Mouse (Mus musculus) limb, embryonic 13.5 days (tissue): ENCODE measurements around the gene Sgcg. TPM values are rescaled to one million over a fixed set of nuclear protein-coding genes. Genes with fewer than 3 reads are reported as not detected.

Experiments used
- ATAC-seq: fragments of 200-750 bp; cut with Nextera tagmentation; 2 replicates; pipeline ENCODE4 v1.8.0; 2017; ENCODE audit warnings: low read depth, moderate number of reproducible peaks, moderate TSS enrichment; ENCODE audit not compliant: low FRiP score
- H3K27ac ChIP-seq: fragments of 300-500 bp; sonication (generic); 2 replicates; pipeline ENCODE4 v1.5.1; 2015; ENCODE audit warnings: inconsistent platforms, mild to moderate bottlenecking, moderate library complexity
- H3K27me3 ChIP-seq: fragments of 300-500 bp; sonication (generic); 2 replicates; pipeline ENCODE4 v1.6.1; 2015; ENCODE audit warnings: mild to moderate bottlenecking, inconsistent platforms
- H3K36me3 ChIP-seq: fragments of 300-500 bp; sonication (generic); 2 replicates; pipeline ENCODE4 v1.6.1; 2015; ENCODE audit warnings: inconsistent platforms, mild to moderate bottlenecking, moderate library complexity
- H3K4me1 ChIP-seq: fragments of 300-500 bp; sonication (generic); 2 replicates; pipeline ENCODE4 v1.6.1; 2015; ENCODE audit warnings: inconsistent platforms
- H3K4me2 ChIP-seq: fragments of 300-500 bp; sonication (generic); replicated peaks from 2 replicates; pipeline ENCODE4 v1.6.1; 2015; ENCODE audit warnings: inconsistent platforms, mild to moderate bottlenecking, moderate library complexity
- H3K4me3 ChIP-seq: fragments of 300-500 bp; sonication (generic); 2 replicates; pipeline ENCODE4 v1.5.1; 2015; ENCODE audit warnings: moderate library complexity, mild to moderate bottlenecking, inconsistent platforms
- H3K9ac ChIP-seq: fragments of 300-500 bp; sonication (generic); 2 replicates; pipeline ENCODE4 v1.6.1; 2015; ENCODE audit warnings: mild to moderate bottlenecking, inconsistent platforms
- H3K9me3 ChIP-seq: fragments of 300-500 bp; sonication (generic); 2 replicates; pipeline ENCODE4 v1.6.1; 2016; ENCODE audit warnings: inconsistent platforms
- WGBS: fragments of 180-500 bp; shearing (Covaris S2); methylation state at CpG from one replicate; pipeline ENCODE4 v1.1.7; 2015; 5-methylcytosine and 5-hydroxymethylcytosine counted together
- polyA plus RNA-seq: library from polyadenylated mRNA; unstranded; fragments of >200 nt; fragmentation: Nextera tagmentation; extraction: Ambion mirVana; gene quantifications from 2 replicates; pipeline ENCODE4 v1.2.1, GENCODE M21; 2015

The Sgcg gene
- polyA plus RNA-seq, 1 experiment from 2014 or later: 9.8 TPM

DNA sequence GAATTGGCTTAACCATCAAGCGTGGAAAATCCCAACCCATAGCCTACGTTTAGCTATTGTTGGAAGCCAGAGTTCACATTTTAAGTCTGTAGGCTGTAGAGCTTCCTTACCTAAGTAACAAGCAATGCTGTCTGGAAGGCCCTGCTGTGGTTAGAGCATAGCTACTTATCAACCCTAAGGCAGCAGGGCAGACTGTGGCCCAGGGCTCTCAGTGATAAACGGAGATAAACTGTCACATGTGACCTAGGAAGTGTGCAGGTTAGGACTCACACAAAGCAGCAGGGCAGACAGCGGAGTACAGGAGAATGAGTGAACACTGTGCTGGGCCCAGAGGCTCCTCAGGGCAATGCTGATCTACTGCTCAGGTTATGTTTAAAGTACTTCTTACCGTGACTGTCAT, 28.5 kb downstream of the Sgcg start:
- WGBS: 84% methylated on average over 5 of the region's 5 CpGs
- Histone ChIP-seq H3K27ac (no peak overlapping the region), H3K27me3 (no peaks in the 10 kb centered on the region), H3K9ac (no peak overlapping the region), H3K36me3 (no peaks in the 10 kb centered on the region), H3K4me2 (no peak overlapping the region), H3K4me1 (no peaks in the 10 kb centered on the region), H3K4me3 (no peak overlapping the region), H3K9me3 (no peaks in the 10 kb centered on the region)
- no peak for ATAC-seq

DNA sequence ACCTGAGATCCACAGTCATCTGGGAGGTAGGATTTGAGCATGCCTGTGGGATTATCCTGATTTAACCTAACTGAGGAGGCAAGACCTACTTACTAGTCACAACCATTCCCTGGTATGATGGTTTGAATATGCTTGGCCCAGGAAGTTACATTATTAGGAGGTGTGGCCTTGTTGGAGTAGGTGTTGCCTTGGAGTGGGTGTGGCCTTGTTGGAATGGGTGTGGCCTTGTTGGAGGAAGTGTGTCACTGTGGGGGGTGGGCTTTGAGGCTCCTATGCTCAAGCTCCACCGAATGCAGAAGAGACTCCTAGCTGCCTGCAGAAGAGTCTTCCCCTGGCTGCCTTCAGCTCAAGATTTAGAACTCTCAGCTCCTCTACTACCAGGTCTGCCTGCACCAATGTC, 32.1 kb downstream of the Sgcg start:
- 63% methylated on average over 1 of the region's 1 CpGs for WGBS
- no peak overlapping the region for H3K27ac ChIP-seq
- no peak for ATAC-seq
- H3K9ac ChIP-seq: no peak overlapping the region
- H3K27me3 ChIP-seq: no peaks in the 10 kb centered on the region
- H3K36me3 ChIP-seq: no peaks in the 10 kb centered on the region
- H3K4me2 ChIP-seq: no peak overlapping the region
- H3K4me1 ChIP-seq: peaks cover 5% of the 10 kb centered on the region
- no peak overlapping the region for H3K4me3 ChIP-seq
- no peaks in the 10 kb centered on the region for H3K9me3 ChIP-seq

DNA sequence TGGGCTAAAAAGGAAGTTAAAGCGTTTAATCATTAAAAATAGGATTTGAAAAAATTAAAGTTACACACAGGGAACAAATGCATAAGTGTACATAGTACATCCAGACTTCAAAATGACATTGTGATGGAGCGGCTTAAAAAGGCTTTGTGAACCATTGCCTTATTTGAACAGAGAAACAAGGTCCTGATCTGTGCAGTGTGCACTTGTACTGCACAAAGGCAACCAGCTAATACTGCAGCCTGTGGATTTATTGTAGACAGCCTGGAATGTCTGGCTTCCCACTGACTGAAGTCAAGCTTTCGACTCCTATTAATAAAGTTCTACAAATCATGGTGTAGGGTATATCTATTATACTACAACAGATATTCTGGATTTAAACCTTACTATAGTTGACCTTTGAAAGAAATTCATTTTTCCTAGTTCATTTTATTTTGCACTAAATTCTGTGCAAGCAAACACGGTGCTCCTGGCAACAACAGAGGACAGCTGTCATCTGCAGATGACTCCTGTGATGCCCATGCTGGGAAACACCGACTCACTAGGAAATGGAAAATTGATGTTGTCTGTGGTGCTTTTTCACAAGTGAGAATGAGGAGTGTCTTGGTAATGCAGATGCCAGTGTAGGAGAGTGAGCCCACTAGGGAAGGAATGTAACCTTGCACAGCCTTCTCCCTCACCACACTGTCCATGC, 33.8 kb downstream of the Sgcg start:
- no peak for ATAC-seq
- Histone ChIP-seq H3K4me3 (no peak overlapping the region), H3K36me3 (no peaks in the 10 kb centered on the region), H3K4me1 (peaks cover 5% of the 10 kb centered on the region), H3K9me3 (no peaks in the 10 kb centered on the region), H3K27ac (no peak overlapping the region), H3K4me2 (no peak overlapping the region), H3K9ac (no peak overlapping the region), H3K27me3 (no peaks in the 10 kb centered on the region)
- WGBS: 77% methylated on average over 5 of the region's 5 CpGs

DNA sequence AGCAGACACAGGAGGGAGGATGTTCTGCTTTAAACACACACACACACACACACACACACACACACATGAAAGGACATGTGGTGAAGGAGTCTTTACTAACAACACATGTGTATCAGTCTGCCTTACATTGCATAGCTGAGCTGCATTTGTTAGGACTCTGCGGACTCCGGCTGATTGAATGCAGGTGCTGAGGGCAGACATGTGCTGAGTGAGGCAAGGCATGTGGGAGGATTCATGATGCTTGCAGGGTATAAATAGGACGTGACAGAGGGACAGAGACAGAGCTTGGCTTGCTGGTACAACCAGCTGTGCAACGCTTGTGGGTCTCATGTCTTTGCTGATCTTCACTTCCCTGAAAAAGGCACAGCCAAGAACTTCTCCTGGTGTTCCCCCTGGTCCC, 34.5 kb downstream of the Sgcg start:
- Histone ChIP-seq H3K9ac (no peak overlapping the region), H3K4me3 (no peak overlapping the region), H3K9me3 (peaks cover 5% of the 10 kb centered on the region; the same call in 1 of the 2 replicates), H3K4me2 (no peak overlapping the region), H3K36me3 (no peaks in the 10 kb centered on the region), H3K27ac (no peak overlapping the region), H3K4me1 (peaks cover 5% of the 10 kb centered on the region), H3K27me3 (no peaks in the 10 kb centered on the region)
- 39% methylated on average over 4 of the region's 4 CpGs for WGBS
- ATAC-seq: peak; percentile 69

DNA sequence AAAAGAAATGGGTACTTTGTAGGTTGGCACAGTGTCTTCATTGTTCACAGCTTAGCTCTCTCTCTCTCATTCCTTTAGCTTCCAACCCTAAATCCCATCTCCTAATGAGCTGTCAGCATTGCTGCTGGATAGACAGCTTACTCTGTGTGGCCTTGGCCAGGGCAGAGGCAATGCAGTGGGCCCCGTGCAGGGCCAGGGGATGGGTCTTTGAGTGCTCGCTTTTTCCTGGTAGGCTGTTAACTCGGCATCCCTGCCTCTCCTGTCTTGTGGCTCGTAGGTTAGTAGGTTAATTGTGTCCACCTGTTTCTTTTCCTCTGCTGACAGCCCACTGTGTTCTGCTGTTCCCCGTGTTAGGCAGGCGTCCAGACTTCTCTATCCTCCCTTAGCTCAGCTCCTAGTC, 35.8 kb downstream of the Sgcg start:
- no peak overlapping the region for H3K9ac ChIP-seq
- H3K9me3 ChIP-seq: peaks cover 5% of the 10 kb centered on the region; the same call in 1 of the 2 replicates
- no peaks in the 10 kb centered on the region for H3K36me3 ChIP-seq
- 17% methylated on average over 6 of the region's 6 CpGs for WGBS
- H3K27me3 ChIP-seq: no peaks in the 10 kb centered on the region
- no peak for ATAC-seq
- H3K4me1 ChIP-seq: peaks cover 5% of the 10 kb centered on the region
- no peak overlapping the region for H3K27ac ChIP-seq
- no peak overlapping the region for H3K4me3 ChIP-seq
- H3K4me2 ChIP-seq: no peak overlapping the region

DNA sequence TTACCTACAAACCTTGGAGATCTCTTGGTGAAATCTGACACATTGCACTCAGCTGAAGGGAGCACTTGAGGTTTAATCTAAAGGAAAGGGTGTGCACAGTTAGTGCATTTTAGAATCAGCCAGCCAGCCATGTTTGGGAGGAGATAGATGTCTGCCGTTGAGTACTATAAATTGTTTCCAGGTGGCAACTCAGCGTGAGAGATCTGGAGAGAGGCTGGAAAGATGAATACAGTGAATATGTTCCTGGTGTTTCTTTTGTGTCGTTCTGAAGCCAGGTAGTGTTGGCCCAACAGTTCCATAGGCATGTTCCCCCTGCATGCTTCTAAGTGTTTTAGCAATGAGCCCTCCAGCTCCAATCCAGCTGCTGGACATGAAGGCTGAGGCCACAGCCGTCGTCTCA, 37.1 kb downstream of the Sgcg start:
- Histone ChIP-seq H3K4me2 (no peak overlapping the region), H3K27ac (0 out of 2 replicates have a peak overlapping the region, but pooled peaks have one; percentile 11)

DNA sequence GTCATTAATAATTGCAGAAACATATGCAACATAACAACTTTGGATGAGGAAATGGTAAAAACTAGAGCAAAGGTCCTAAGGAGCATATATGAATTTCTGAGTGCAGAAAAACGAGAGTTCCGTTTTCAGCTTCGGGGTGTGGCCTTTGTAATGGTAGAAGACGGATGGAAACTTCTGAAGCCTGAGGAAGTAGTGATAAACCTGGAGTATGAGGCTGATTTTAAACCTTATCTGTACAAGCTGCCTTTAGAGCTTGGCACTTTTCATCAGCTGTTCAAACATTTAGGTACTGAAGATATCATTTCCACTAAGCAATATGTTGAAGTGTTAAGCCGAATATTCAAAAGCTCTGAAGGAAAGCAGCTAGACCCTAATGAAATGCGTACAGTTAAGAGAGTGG, 46.5 kb downstream of the Sgcg start:
- H3K9me3 ChIP-seq: peaks cover 4% of the 10 kb centered on the region; the same call in 1 of the 2 replicates
- no peak overlapping the region for H3K4me3 ChIP-seq
- no peak overlapping the region for H3K27ac ChIP-seq
- no peak overlapping the region for H3K9ac ChIP-seq
- 93% methylated on average over 6 of the region's 6 CpGs for WGBS
- H3K27me3 ChIP-seq: no peaks in the 10 kb centered on the region
- H3K36me3 ChIP-seq: peaks cover 57% of the 10 kb centered on the region
- H3K4me1 ChIP-seq: no peaks in the 10 kb centered on the region
- no peak for ATAC-seq
- no peak overlapping the region for H3K4me2 ChIP-seq

More for the DNA sequence above, 37.1 kb downstream of the Sgcg start:
- no peak for ATAC-seq
- Histone ChIP-seq H3K9me3 (peaks cover 5% of the 10 kb centered on the region; the same call in 1 of the 2 replicates), H3K4me1 (peaks cover 5% of the 10 kb centered on the region), H3K27me3 (no peaks in the 10 kb centered on the region), H3K9ac (no peak overlapping the region), H3K4me3 (no peak overlapping the region), H3K36me3 (no peaks in the 10 kb centered on the region)
- WGBS: 36% methylated on average over 5 of the region's 5 CpGs

DNA sequence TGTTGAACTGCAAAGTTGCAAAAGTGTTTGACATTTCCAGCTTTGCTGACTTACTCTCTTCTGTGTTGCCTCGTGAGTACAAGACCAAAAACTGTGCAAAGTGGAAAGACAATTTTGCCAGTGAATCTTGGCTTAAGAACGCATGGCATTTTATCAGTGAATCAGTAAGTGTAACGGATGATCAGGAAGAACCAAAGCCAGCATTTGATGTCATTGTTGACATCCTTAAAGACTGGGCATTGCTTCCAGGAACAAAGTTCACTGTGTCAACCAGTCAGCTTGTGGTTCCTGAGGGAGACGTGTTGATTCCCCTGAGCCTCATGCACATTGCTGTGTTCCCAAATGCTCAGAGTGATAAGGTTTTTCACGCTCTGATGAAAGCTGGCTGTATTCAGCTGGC, 48.2 kb downstream of the Sgcg start:
- H3K9ac ChIP-seq: no peak overlapping the region
- peaks cover 73% of the 10 kb centered on the region for H3K36me3 ChIP-seq
- H3K9me3 ChIP-seq: peaks cover 4% of the 10 kb centered on the region; the same call in 1 of the 2 replicates
- WGBS: 85% methylated on average over 5 of the region's 5 CpGs
- no peak for ATAC-seq
- no peak overlapping the region for H3K27ac ChIP-seq
- H3K4me1 ChIP-seq: no peaks in the 10 kb centered on the region
- H3K4me3 ChIP-seq: no peak overlapping the region
- H3K27me3 ChIP-seq: no peaks in the 10 kb centered on the region
- H3K4me2 ChIP-seq: no peak overlapping the region

DNA sequence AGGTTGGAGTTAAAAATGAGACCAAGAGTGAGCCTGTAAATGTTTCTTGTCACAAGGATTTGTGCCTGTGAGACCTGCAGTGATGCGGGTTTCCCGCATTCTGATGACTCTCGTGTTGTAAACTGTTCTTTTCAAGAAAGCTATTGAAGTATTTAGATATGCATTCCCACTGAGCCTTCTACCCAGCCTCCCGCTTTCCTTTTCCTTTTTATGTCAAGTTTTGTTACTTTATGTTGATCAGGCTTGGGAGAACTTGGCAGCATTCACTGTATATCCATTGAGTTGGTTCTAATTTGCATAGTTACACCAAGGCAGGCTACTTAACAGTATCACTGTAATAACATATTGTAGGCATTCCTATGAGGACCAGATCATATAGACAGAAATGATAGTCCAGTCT, 63.9 kb downstream of the Sgcg start:
- H3K36me3 ChIP-seq: peaks cover 63% of the 10 kb centered on the region
- H3K9ac ChIP-seq: no peak overlapping the region
- no peak overlapping the region for H3K4me2 ChIP-seq
- no peaks in the 10 kb centered on the region for H3K27me3 ChIP-seq
- H3K4me3 ChIP-seq: no peak overlapping the region
- no peak for ATAC-seq
- peaks cover 4% of the 10 kb centered on the region; the same call in 1 of the 2 replicates for H3K9me3 ChIP-seq
- H3K27ac ChIP-seq: no peak overlapping the region
- WGBS: 92% methylated on average over 4 of the region's 4 CpGs
- H3K4me1 ChIP-seq: no peaks in the 10 kb centered on the region

DNA sequence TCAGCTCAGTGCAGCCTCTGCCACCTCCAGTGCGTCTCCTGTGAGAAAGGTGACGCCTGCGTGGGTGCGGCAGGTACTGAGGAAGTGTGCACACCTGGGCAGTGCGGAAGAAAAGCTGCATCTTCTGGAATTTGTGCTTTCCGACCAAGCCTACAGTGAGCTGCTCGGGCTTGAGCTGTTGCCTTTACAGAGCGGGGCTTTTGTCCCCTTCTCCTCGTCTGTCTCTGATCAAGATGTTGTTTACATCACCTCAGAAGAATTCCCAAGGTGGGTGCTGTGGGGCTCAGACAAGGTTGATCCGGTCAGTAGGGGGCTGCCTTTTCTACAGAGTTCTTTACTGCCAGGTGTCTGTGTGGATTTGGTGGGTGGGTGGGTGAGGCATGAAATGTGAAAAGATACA, 66.0 kb downstream of the Sgcg start:
- peaks cover 54% of the 10 kb centered on the region for H3K36me3 ChIP-seq
- 74% methylated on average over 10 of the region's 10 CpGs for WGBS

DNA sequence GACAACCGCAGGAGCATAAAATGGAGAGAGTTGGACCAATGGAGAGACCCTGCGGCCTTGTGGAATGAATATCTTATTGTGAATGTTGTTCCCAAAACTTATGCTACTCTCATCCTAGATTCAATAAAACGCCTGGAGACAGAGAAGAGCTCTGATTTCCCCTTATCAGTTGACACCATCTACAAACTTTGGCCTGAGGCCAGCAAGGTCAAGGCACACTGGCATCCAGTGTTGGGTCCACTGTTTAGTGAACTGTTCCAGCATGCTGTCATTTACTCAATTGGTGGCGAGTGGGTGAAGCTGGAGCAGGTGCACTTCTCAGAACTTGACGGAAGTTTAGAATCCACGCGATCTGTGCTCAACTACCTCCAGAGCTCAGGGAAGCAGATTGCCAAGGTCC, 66.4 kb downstream of the Sgcg start:
- Histone ChIP-seq H3K4me3 (no peak overlapping the region), H3K9me3 (no peaks in the 10 kb centered on the region), H3K36me3 (peaks cover 51% of the 10 kb centered on the region), H3K9ac (no peak overlapping the region), H3K27me3 (no peaks in the 10 kb centered on the region), H3K27ac (no peak overlapping the region), H3K4me2 (no peak overlapping the region), H3K4me1 (no peaks in the 10 kb centered on the region)
- no peak for ATAC-seq
- 89% methylated on average over 7 of the region's 7 CpGs for WGBS

More for the DNA sequence above, 66.0 kb downstream of the Sgcg start:
- Histone ChIP-seq H3K27me3 (no peaks in the 10 kb centered on the region), H3K9me3 (no peaks in the 10 kb centered on the region), H3K4me2 (no peak overlapping the region), H3K9ac (no peak overlapping the region), H3K4me1 (no peaks in the 10 kb centered on the region), H3K4me3 (no peak overlapping the region), H3K27ac (no peak overlapping the region)
- no peak for ATAC-seq

DNA sequence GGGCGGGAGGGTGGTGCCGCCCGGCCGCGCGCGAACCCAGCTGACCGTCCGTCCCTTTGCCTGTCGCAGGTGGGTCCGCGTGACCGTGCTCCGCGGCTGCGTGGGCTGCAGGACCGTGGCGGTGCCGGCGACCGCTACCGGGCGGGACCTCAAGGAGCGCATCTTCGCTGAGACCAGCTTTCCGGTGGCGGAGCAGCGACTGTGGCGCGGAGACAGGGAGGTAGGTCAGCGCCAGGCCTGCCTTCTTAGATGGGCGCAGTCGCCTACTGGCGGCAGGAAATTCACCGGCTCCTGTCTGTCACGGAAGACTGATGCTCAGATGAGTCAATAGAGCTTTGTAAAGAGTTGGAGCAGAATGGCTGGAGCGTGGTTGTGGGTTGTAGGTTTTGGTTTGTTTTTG, 85.1 kb downstream of the Sgcg start:
- Histone ChIP-seq H3K4me3 (peak overlapping the region; percentile 83), H3K4me1 (peaks cover 10% of the 10 kb centered on the region), H3K36me3 (no peaks in the 10 kb centered on the region; the same call in 1 of the 2 replicates), H3K27me3 (peaks cover 4% of the 10 kb centered on the region; the same call in 1 of the 2 replicates), H3K4me2 (peak overlapping the region; percentile 83), H3K27ac (peak overlapping the region; percentile 81), H3K9ac (peak overlapping the region; percentile 82), H3K9me3 (no peaks in the 10 kb centered on the region)
- under 1% methylated on average over 32 of the region's 37 CpGs for WGBS
- ATAC-seq: no peak
